Mouse (Mus musculus) ES-Bruce4 (cell line): ENCODE results near the gene Spaca1.

ENCODE experiments used
- CTCF ChIP-seq: IDR thresholded peaks from one replicate; pipeline ENCODE4 v1.8.1; 2011; ENCODE audit warnings: low read depth, low read length
- EP300 ChIP-seq: IDR thresholded peaks from 2 replicates; pipeline ENCODE4 v1.6.1; 2011; ENCODE audit warnings: low read depth, low read length; ENCODE audit not compliant: insufficient read depth
- POLR2A ChIP-seq: IDR thresholded peaks from one replicate; pipeline ENCODE4 v1.8.1; 2011; ENCODE audit warnings: low read length; ENCODE audit not compliant: insufficient read depth

GRCm38 (mm10) chr4:34021456-34021855, 28.5 kb downstream of the Spaca1 start:
- TF ChIP-seq CTCF, result no peak
- TF ChIP-seq EP300, result no peak
- no peak for TF ChIP-seq POLR2A
